Mouse (Mus musculus) hindbrain, postnatal 0 days (tissue): Measurements from ENCODE around the gene Wwc1. TPM values are rescaled to one million over a fixed set of nuclear protein-coding genes. Genes with fewer than 3 reads are reported as not detected.

Experiments
- ATAC-seq: fragments of 200-750 bp; cut with Nextera tagmentation; 2 replicates; pipeline ENCODE4 v1.8.0; 2017; ENCODE audit warnings: mild to moderate bottlenecking, moderate TSS enrichment, moderate library complexity
- DNase-seq: peaks from one replicate; pipeline ENCODE4 v3.0.0-alpha.2; 2015; ENCODE audit warnings: low spot score
- H3K27ac ChIP-seq: fragments of 300-500 bp; sonication (generic); 2 replicates; pipeline ENCODE4 v1.5.1; 2014; ENCODE audit warnings: mild to moderate bottlenecking
- H3K27me3 ChIP-seq: fragments of 300-500 bp; sonication (generic); 2 replicates; pipeline ENCODE4 v1.6.1; 2014; ENCODE audit warnings: low read length, mixed read lengths; ENCODE audit not compliant: insufficient read depth
- H3K36me3 ChIP-seq: fragments of 300-500 bp; sonication (generic); 2 replicates; pipeline ENCODE4 v1.6.1; 2014; ENCODE audit warnings: low read length, mixed read lengths; ENCODE audit not compliant: insufficient read depth
- H3K4me1 ChIP-seq: fragments of 300-500 bp; sonication (generic); 2 replicates; pipeline ENCODE4 v1.6.1; 2014; ENCODE audit warnings: antibody characterized with exemption, low read length, mixed read lengths; ENCODE audit not compliant: insufficient read depth
- H3K4me2 ChIP-seq: fragments of 300-500 bp; sonication (generic); 2 replicates; pipeline ENCODE4 v1.6.1; 2014; ENCODE audit warnings: low read depth, mild to moderate bottlenecking, low read length, moderate library complexity, mixed read lengths
- H3K4me3 ChIP-seq: fragments of 300-500 bp; sonication (generic); 2 replicates; pipeline ENCODE4 v1.5.1; 2014; ENCODE audit warnings: low read length
- H3K9ac ChIP-seq: fragments of 300-500 bp; sonication (generic); replicated peaks from 2 replicates; pipeline ENCODE4 v1.6.1; 2014; ENCODE audit warnings: mild to moderate bottlenecking, low read length, moderate library complexity, mixed read lengths
- H3K9me3 ChIP-seq: fragments of 300-500 bp; sonication (generic); 2 replicates; pipeline ENCODE4 v1.6.1; 2016; ENCODE audit warnings: low read length, mixed read lengths
- CTCF ChIP-seq: IDR thresholded peaks from 2 replicates; pipeline ENCODE4 v1.5.1; 2016; ENCODE audit warnings: antibody characterized with exemption, control low read depth, low read depth
- WGBS: fragments of 180-500 bp; shearing (Covaris S2); extraction: QIAGEN DNeasy Blood & Tissue Kit; methylation state at CpG from one replicate; pipeline ENCODE4 v1.1.7; 2014; 5-methylcytosine and 5-hydroxymethylcytosine counted together
- polyA plus RNA-seq: library from polyadenylated mRNA; unstranded; fragments of >200 nt; fragmentation: Nextera tagmentation; extraction: Ambion mirVana; gene quantifications from 2 replicates; pipeline ENCODE4 v1.2.1, GENCODE M21; 2015
- total RNA-seq: library from RNA; depleted of rRNA; stranded (reverse); fragments of >200 nt; gene quantifications from 2 replicates; pipeline ENCODE4 v1.2.3, GENCODE M21; 2014

Wwc1 gene
- total and polyA plus RNA-seq, 2 experiments from 2014 or later: 9.0 to 17.8 TPM

- peaks cover 6% of the 10 kb centered on the region; the same call in 1 of the 2 replicates for H3K36me3 ChIP-seq
- peak; percentile 94 for TF ChIP-seq CTCF
- DNase-seq (peak; percentile 96), ATAC-seq (peak; percentile 92)
- H3K9me3 ChIP-seq: no peaks in the 10 kb centered on the region
- WGBS: 2% methylated on average over 45 of the region's 46 CpGs
- no peaks in the 10 kb centered on the region for H3K27me3 ChIP-seq
- H3K4me3 ChIP-seq: peak within 1 kb of the TSS; percentile 94
- peaks cover 7% of the 10 kb centered on the region; the same call in 1 of the 2 replicates for H3K4me1 ChIP-seq
- H3K9ac ChIP-seq: peak within 1 kb of the TSS; percentile 72
- H3K4me2 ChIP-seq: peak within 1 kb of the TSS; percentile 83
- peak within 1 kb of the TSS; percentile 12; the same call in 1 of the 2 replicates for H3K27ac ChIP-seq
These were observed 146.1 kb downstream of the Wwc1 start, which contains the start of gene Rars for GRCm38 (mm10) chr11:35834022-35834760. Gene Rars, minus strand, starts transcription at chr11:35834506.

- no peak for ATAC-seq
- H3K27me3 ChIP-seq: no peaks in the 10 kb centered on the region
- peak overlapping the region; percentile 94 for H3K4me3 ChIP-seq
- H3K27ac ChIP-seq: no peak overlapping the region
- peak overlapping the region; percentile 83 for H3K4me2 ChIP-seq
- no peaks in the 10 kb centered on the region for H3K9me3 ChIP-seq
- peak overlapping the region; percentile 72; the same call in 1 of the 2 replicates for H3K9ac ChIP-seq
- DNase-seq: no peak
- TF ChIP-seq CTCF: no peak
- WGBS: 86% methylated on average over 6 of the region's 6 CpGs
- peaks cover 7% of the 10 kb centered on the region; the same call in 1 of the 2 replicates for H3K4me1 ChIP-seq
- peaks cover 14% of the 10 kb centered on the region; the same call in 1 of the 2 replicates for H3K36me3 ChIP-seq
These were observed 147.1 kb downstream of the Wwc1 start for GRCm38 (mm10) chr11:35833270-35833669.

GRCm38 (mm10) chr11:35832139-35832538, 148.2 kb downstream of the Wwc1 start:
- H3K36me3 ChIP-seq: peaks cover 25% of the 10 kb centered on the region; the same call in 1 of the 2 replicates
- no peak overlapping the region for H3K27ac ChIP-seq
- H3K9ac ChIP-seq: no peak overlapping the region
- no peak for TF ChIP-seq CTCF
- no peaks in the 10 kb centered on the region for H3K9me3 ChIP-seq
- WGBS: 73% methylated on average over 4 of the region's 4 CpGs
- H3K4me3 ChIP-seq: no peak overlapping the region
- no peak overlapping the region for H3K4me2 ChIP-seq
- no peaks in the 10 kb centered on the region for H3K27me3 ChIP-seq
- DNase-seq (no peak), ATAC-seq (no peak)
- peaks cover 7% of the 10 kb centered on the region; the same call in 1 of the 2 replicates for H3K4me1 ChIP-seq

- Histone ChIP-seq H3K4me1 (no peaks in the 10 kb centered on the region), H3K4me3 (no peak overlapping the region), H3K9ac (no peak overlapping the region), H3K36me3 (peaks cover 58% of the 10 kb centered on the region), H3K9me3 (no peaks in the 10 kb centered on the region), H3K27ac (no peak overlapping the region), H3K4me2 (no peak overlapping the region), H3K27me3 (no peaks in the 10 kb centered on the region)
- WGBS: 93% methylated on average over 6 of the region's 6 CpGs
- no peak for ATAC-seq
- no peak for DNase-seq
- no peak for TF ChIP-seq CTCF
These were observed 152.6 kb downstream of the Wwc1 start for GRCm38 (mm10) chr11:35827714-35828113.

- Histone ChIP-seq H3K9ac (no peak overlapping the region), H3K27me3 (no peaks in the 10 kb centered on the region), H3K36me3 (peaks cover 86% of the 10 kb centered on the region), H3K9me3 (no peaks in the 10 kb centered on the region), H3K4me2 (no peak overlapping the region), H3K4me1 (no peaks in the 10 kb centered on the region), H3K4me3 (no peak overlapping the region), H3K27ac (no peak overlapping the region)
- no peak for TF ChIP-seq CTCF
- WGBS: 89% methylated on average over 12 of the region's 12 CpGs
- no peak for DNase-seq
- ATAC-seq: no peak
These were observed 164.0 kb downstream of the Wwc1 start for GRCm38 (mm10) chr11:35816316-35816715.

- Histone ChIP-seq H3K4me1 (no peaks in the 10 kb centered on the region), H3K27ac (no peak overlapping the region), H3K4me2 (no peak overlapping the region), H3K4me3 (no peak overlapping the region), H3K9me3 (no peaks in the 10 kb centered on the region), H3K9ac (no peak overlapping the region), H3K27me3 (no peaks in the 10 kb centered on the region), H3K36me3 (peaks cover 73% of the 10 kb centered on the region)
- WGBS: 85% methylated on average over 10 of the region's 10 CpGs
- ATAC-seq (no peak), DNase-seq (no peak)
- no peak for TF ChIP-seq CTCF
These were observed 168.9 kb downstream of the Wwc1 start for GRCm38 (mm10) chr11:35811458-35811857.

GRCm38 (mm10) chr11:35801332-35801731, 179.0 kb downstream of the Wwc1 start:
- Histone ChIP-seq H3K9ac (no peak overlapping the region), H3K4me1 (peaks cover 11% of the 10 kb centered on the region), H3K27ac (no peak overlapping the region), H3K4me2 (no peak overlapping the region), H3K9me3 (no peaks in the 10 kb centered on the region), H3K27me3 (no peaks in the 10 kb centered on the region), H3K4me3 (no peak overlapping the region), H3K36me3 (no peaks in the 10 kb centered on the region)
- ATAC-seq (no peak), DNase-seq (no peak)
- WGBS: 70% methylated on average over 5 of the region's 5 CpGs
- TF ChIP-seq CTCF: no peak
